Mouse (Mus musculus) kidney, adult 11 months (tissue): ENCODE results near the gene Lag3.
A peak's percentile ranks its signal among the peaks of the same experiment; 100 is the strongest.
"Not testable (repeated sequence)": the region's sequence is repeated elsewhere in the genome, so short reads cannot be mapped to it uniquely, and the experiment has no call there.

Experiments
- DNase-seq: peaks from one replicate; pipeline ENCODE4 v3.0.0; 2022

Gene Lag3

DNA sequence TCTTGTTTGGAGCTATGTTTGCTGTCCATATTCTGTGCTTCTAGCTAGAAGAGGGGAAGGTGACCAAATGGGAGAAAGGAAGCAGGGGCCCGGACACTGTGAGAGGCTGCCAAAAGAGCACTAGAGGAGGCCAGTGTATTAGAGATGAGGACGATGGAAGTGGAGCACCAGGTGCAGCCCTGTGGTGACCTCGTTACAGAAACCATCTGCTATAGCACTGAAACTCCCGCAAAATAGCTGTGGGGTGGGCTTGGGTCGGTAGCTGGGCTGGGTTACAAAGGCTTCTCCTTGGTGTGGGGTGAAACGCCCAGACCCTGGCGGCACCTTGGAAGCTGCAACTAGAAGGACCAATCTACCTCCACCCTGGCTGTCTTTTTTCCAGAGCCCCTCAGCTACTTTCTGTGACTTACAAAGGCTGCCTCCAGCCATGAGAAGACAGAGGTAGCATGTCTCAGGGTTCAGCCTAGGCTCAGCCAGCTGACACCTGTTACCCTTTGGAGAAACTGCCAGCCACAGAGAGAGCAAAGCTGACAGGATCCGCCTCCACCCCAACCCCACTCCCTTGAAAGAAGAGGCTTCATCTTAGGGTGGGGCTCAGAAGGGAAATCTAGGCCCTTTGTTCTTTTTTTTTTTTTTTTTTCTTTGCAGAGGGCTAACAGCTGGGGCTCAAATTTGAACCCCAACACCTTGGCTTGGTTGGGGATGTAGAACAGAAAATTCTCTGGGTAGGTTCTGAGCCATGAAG, 11.3 kb downstream of the Lag3 start:
- DNase-seq, result no peak

DNA sequence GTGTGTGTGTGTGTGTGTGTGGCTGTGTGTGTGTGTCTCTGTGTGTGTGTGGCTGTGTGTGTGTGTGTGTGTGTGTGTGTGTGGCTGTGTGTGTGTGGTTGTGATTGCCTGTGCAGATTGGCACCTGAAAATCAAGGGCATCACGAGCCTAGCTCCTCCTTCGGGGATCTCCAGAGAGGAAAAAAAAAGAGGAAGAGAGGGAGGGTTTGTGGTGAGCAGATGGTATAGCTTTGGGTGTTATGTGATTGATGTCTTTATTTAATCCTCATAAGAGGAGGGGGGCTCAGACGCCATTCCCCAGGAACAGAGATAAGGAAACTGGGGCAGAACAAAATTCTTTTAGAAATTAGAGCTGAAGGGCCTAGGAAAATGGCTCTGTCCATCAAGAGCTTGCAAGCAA, 13.1 kb downstream of the Lag3 start:
- DNase-seq, result no peak

DNA sequence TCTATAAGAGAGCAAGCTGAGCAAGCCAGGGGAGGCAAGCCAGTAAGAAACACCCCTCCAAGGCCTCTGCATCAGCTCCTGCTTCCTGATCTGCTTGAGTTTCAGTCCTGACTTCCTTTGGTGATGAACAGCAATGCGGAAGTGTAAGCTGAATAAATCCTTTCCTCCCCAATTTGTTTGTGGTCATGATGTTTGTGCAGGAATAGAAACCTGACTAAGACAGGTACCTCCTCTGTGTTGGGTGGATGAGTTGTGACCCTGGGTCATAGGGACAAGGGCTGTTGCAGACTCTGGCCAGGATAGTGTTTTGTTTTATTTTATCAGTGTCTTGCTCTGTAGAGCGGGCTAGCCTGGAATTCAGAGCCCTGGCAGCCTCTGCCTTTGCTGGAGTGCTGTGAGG, 17.4 kb downstream of the Lag3 start:
- not testable (repeated sequence) for DNase-seq

DNA sequence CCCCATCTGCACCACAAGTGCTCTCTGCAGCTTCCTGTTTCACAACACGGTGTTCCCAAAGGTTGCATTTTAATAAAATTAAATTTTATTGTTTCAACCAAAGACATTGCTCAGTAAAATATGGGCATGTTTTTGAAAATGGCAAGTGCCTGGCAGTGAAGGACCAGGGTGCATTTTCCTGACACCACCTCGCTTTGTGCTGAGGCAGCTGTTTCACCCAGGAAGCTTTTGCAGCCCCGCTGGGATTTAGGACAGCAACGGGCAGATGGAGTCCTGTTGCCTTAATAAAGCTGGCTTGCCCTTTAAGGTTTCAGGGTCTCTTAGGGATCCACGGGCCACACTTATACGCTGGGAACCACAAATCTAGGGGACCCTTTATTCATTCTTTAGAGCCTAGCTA, 20.5 kb downstream of the Lag3 start:
- no peak for DNase-seq

DNA sequence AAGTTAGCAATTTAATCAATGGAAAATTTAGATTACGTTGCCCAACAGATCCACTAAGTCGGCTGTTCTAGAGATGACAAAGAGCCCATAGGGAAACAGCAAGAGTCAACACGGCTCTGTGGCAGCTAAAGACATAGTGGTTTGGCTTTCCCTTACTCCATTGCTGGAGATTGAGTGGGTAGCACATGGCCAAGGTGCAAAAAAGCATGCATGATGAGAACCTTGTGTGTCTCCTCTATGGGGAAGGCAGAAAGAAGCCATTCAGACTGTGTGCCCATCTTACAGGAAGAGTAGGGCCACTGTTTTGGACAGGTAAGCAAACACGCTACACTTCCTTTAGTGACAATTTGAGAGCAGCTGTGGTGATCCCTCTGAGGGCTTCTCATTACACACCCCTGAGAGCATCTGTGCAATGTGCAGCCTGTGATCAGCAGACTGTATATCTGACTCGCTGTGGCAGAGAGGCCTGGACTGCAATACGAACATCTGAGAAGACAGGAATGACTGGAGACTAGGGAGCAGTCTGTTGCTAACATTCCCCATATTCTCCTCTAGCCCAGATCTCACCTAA, 22.9 kb downstream of the Lag3 start:
- DNase-seq, result no peak

DNA sequence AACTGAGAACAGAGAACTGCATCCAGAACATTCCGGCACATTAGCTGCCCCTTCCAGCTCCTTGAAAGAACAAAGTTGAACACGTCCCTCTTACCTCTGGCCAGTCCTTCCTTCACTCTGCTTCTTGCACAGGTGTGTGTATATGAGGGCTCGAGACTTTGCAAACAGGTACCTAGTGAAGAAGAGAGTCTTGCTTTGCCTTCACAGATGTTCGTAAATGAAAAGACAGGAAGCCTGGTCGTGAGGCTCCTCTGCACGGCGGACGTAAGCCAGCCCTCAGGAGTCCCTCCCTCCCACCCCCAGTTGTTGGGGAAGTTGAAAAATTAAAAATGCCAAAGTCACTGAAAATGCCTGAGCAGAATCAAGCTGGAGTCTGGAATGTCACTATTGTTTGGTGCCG, 23.5 kb downstream of the Lag3 start, which contains the start of gene Cd4:
Gene Cd4 (minus strand): TSS at position 236 of the 400 bp plus-strand sequence.
- no peak for DNase-seq

DNA sequence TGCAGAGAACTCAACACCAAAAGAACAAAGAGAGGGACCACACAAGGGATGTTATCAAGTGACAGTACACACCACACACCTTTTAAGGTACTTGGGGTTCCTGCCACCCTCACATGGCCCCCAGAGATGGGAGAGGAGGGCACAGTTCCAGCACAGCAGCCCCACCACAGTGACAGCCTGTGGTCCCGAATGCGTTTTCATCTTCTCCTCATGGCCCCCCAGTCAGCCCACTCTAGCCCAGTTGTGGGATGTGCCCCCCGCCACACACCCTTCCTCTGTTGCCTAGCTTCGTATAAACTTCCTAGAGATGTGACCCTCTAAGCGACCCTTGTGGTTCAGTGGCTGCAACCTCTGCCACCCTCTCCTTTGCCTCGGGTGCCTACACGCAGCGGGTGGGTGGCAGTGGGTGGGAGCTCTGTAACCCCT, 25.5 kb downstream of the Lag3 start:
- DNase-seq, result no peak

DNA sequence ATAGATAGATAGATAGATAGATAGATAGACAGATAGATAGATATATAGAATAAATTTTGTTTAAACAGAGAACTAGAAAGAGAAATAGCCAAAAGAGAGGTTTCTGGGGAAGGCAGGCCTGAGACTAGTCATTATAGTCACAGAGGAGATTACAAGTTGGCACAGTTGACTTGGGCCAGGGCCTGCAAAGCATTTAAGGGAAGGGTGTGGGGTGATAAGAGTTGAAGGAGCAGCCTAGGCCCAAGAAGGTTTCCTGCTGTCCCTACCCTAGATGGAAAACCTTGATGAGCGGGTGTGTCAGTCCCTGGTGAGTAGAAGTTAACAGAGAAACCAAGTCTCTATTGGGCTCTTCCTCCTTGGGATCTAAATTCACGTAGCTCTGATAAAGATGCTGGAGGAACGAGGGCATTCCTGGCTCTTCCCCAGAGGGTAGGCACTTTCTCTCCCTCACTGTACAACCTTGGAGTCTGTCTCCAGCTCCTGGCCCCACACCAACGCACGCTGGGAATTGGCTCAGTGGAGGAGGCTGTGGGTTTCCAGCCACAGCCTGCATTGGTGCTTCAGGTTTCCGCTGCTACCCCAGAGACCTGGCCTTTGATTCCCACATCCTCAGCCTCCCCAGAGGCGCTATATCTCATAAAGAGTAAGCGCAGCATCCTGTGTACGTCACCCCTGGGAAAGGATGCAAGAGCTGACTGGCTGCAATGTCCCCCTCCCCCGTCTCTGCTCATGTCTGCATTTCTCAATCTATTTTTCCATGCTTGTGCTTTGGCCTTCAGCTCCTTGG, 26.6 kb downstream of the Lag3 start:
- no peak for DNase-seq

DNA sequence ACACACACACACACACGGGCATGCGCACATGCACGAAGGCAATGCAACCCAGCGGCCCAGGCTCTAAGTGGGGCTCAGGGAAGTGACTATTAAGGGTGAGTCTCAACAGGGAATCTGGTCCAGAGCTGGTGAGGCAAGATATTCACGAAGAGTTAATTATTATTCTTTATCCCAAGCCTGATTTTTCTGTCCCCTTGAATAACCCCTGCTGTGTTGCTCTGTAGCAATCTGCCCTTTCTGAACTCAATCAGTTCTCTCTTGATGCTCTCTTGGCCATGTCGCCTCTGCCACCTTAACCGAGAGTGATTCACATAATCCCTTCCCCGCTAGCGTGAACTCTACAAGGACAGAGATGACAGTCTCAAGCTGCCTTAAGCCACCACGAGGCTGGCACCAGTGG, 28.2 kb downstream of the Lag3 start:
- DNase-seq, result no peak

DNA sequence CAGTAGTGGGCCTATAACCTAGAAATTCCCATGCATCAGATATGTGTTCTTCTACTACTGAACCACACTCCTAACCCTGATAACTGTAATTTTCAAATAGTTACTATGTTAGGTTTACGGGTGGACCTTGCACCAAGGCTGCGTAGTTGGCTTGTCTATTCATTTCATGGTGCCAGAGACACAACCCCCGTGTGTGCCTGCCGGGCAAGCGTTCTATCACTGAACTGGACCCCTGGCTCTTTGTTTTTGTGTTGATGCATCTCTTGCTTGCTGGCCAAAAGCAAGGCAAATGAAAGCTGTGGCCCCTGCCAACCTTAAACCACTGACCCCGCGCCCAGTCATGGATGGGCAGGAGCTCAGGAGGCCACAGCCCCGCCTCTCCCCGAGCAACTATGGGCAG, 29.7 kb downstream of the Lag3 start:
- no peak for DNase-seq

DNA sequence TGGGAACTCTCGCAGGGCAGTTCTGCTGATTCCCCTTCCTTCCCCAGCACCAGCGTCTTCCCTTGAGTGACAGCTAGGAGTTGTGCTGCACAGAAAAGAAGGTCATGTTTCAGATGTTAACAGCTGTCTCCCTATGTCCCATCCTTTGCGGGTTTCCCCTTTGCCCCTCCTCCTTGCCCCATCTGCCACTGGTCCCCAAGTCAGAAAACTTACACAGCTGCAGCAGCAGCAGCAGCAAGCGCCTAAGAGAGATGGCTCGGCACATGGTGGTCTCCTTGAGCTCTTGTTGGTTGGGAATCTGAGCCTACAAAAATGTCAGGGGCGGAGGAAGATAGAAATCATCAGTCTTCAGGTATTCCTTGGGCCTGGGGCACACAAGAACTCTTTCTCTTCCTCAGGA, 32.1 kb downstream of the Lag3 start:
- no peak for DNase-seq

DNA sequence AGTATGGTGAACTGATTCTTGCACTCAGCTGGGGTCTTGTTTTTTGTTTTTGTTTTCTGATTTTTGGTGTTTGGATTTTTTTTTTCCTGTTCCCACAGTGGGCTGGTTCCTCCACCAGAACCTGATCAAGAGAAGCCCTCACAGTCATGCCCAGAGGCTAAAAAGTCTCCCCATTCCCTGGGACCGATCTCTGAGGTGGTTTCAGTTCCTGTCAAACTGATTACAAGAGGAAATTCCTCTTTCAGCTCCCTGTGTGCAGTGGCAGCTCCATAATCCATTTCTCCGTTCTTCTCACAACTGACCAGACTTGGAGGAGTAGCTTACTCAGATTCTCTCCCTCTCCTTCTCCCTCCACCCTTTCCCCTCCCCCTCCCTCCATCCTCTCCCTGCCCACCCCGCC, 37.2 kb downstream of the Lag3 start:
- DNase-seq, result no peak

DNA sequence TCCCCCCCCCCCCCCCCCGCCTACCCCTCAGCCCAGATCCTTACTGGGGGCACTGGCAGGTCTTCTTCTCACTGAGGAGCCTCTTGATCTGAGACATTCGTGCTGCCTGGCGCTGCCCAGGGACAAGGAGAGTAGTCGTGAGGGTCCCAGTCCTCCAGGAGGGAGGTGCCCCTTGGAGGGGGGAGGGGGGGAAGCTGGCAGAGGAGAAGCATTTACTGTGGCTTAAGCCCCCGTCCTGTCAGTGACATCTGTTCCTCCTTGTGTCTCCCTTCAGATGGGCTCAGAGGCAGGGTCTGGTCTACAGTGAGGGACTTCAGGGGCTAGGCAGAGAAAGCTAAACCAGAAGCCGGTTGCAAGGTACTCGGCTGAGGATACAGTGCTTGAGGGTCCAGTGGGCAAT, 44.9 kb downstream of the Lag3 start:
- no peak for DNase-seq

DNA sequence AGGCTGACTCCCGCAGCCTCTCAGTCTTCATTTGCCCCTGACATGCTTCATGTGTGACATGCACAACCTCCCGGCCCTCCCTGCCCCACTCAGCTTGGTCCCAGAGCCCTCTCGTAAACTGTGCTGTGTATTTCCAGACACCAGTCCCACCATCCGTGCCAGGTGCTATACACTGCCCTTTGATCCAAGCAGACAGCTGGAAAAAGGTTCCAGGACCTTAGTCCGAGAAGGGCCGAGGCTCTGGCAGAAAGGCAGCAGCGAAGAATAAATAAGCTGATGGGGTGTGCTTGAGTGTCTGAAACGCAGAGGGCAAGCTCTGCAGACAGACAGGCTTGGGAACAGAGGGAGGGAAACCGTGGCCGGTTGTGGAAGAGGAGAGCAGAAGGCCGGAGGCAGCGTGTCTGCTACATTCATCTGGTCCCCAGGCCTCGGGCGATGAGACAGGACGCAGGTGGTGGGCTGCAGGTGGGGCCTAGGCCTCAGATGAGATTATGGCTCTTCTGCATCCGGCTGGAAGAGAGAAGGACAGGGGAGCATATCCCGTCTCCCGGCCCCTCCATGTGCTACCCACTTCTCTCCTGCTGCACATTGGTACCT, 45.6 kb downstream of the Lag3 start:
- no peak for DNase-seq

DNA sequence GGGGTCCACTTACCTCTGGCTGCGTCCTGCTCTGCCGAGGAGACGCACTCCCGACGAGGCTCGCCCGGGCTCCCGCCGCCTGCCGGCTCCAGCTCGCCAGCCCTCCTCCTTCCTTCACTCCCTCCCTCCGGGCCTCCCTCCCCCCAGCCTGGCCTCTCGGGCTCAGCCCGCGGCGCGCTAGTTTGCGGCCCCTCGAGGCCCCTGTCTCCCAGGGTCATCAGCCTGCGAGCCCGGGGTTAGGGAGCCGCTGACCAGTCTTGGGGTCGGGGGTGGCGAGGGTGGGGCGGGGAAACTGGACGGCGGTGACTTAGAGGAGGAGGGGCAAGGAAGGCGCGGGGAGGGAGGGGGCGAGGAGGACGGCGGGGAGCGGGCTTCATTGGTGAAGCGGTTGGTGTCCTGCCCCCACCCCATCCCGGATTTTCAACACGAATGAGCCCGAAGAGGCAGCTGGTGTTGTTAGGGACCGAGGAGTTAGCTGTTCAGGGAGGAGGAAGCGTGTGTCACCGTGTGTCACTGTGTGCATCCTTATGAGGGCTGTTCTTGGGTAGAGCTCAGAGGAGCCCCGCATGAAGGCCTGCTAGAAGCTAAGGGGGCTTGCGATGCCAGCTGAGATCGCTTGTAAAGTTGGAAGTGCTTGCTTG, 47.7 kb downstream of the Lag3 start, which contains the start of gene Gpr162:
Gene Gpr162 (minus strand): TSS at position 326 of the 641 bp plus-strand sequence.
- peak; percentile 42 for DNase-seq

DNA sequence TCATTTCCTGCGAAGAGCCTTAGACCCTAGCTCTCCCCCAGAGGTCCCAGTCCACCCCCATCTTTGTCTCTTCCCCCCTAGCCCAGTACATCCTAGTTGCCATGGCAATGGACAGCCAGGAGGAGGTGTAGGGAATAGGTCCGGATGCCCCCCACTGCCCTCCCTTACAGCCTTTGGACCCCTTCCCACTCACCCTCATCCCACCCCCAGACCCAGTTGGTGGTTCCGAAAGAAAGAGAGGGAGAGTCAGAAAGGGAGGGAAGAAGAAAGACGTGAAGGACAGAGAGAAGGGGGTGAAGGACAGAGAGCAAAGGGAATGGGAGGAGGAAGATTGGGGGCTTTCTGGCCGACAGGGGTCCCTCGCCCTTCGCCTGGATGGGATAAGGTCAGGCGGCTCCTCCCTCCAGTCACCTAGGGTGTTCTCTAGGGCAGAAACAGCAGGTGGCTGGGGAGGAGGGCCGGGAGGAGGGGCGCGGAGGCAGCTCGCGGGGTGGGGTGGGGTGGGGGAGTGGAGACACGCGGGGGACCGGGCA, 48.3 kb downstream of the Lag3 start:
- DNase-seq, result no peak

DNA sequence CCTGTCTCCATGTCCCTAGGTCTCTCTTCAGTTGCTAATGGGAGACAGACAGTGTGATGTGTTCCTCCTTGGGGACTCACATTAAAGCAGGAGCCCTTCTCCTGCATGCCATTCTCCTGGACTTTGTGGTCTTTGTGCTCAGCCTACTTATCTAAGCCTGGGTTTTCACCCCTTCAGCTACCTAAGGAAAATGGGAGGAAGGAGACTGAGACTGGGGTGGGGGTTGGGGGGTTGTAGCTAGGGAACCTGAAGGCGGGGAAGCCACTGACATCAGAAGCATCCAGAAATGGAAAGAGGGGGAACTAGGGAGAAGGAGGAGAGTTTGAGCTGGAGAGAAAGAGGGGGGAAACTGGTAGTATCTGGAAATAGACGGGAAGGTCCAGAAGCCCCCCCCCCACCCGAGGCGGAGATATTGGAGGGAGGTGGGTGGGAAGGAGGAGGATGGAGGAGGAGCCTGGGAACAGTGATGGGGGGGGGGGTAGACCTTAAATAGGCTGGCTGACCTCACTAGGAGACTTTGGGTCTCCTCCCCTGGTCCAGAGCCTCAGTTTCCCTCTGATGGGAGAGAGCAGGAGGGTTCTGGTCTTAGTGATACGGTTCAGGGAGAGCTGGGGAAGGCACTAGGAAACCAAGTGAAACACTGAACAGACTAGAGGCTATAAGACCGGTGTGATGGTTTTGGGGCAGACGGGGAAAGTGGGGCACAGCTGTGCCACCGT, 48.9 kb downstream of the Lag3 start:
- DNase-seq, result no peak

DNA sequence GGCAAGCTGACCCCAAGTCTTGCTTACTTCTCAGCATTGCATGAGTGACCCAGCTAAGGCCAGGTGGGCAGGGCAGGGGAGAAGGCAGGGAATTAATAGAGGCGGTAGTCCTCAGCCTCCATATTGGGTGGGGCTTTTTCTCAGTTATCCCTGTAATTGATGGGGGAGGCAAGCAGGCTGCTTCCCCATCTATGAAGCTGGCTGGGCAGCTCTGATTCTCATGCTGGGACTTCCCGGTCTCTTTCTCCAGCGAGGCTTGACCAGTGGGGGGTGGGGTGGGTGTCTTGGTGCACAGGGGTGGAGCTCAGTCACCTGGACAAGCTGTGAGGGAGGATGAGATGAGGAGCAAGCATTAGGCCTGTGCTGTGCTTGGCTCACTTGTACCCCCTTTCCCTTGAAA, 49.7 kb downstream of the Lag3 start:
- DNase-seq, result no peak

DNA sequence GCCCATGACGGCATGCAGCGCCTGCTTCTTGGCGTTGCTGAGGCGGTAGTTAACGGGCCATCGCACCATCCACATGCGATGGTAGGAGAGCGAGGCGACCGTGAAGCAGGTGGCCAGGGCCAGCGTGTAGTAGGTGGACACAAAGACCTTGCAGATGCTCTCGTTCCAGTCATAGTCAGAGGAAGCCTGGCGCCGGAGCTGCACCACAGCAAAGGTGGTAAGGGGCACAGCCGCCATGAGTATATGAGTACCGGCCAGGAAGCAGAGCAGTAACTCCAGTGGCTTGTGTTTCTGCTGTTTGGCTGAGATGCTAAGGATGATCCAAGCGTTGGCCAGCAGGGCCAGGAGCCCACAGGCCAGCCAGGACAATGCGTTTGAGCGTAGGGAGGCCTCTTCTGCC, 50.2 kb downstream of the Lag3 start:
- DNase-seq, result no peak

DNA sequence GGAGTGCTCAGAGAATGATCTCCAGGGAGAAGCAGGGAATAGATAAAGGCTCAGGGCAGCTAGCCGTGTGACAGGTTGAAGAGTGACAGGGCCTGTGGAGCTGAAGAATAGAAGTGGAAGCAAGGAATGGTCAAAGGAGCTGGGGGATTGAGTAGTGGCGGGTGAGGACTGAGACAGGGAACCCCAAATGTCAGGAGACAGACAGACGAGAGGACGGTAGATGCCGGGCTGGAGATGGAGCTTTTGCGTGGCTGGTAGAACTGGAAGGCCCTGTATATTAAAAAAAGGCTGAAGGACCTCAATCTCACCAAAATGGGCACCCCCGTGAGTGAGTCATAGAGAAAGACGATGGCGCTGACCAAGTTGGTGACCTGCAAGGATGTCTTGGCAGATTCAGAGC, 51.0 kb downstream of the Lag3 start:
- DNase-seq, result no peak

DNA sequence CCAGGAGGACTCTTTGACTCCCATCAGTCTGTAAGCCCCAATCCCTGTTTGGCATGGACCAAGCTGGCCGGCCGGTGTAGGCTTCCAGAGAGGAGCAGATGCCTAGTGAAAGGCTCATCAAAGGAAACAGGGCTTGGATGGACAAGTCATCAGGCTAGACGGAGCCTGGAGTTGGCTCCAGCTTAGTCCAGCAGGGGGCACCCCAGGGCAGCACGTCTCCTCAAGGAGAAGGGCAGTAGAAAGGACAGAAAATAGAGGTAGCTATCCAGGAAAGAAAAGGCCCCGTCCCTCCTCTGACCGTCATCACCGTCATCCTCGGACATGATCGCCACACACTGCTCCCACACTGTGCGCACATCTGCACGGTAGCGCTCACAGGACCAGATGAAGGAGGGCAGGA, 51.8 kb downstream of the Lag3 start:
- peak; percentile 73 for DNase-seq
